Mouse (Mus musculus) urinary bladder, postnatal 36 days (tissue): ENCODE measurements at regions not wholly inside any gene's neighbourhood (a gene's known extent, or its start where the extent isn't known, plus 50 kb on each side); places are given as distances from the start of the nearest gene placed in this dataset.

ENCODE experiments used
- DNase-seq, 2 experiments: peaks; one replicate each; pipeline ENCODE4 v3.0.0; 2022; ENCODE audit warnings: low spot score in 2 of 2, mixed read lengths in 1 of 2

- no peak for DNase-seq
Observed at GRCm38 (mm10) chr4:105282681-105283462, 125.7 kb downstream of the Plpp3 start.

GRCm38 (mm10) chr4:105285431-105286013 is 128.4 kb downstream of the Plpp3 start:
- no peak for DNase-seq

- no peak for DNase-seq
Observed at GRCm38 (mm10) chr4:105286299-105286698, 129.2 kb downstream of the Plpp3 start.

- DNase-seq: no peak
Observed at GRCm38 (mm10) chr4:105286809-105287208, 129.7 kb downstream of the Plpp3 start.

GRCm38 (mm10) chr4:105287419-105287818 is 130.3 kb downstream of the Plpp3 start:
- DNase-seq: no peak

GRCm38 (mm10) chr4:105289635-105290034 is 132.5 kb downstream of the Plpp3 start:
- DNase-seq: no peak

GRCm38 (mm10) chr4:105290847-105291475 is 133.8 kb downstream of the Plpp3 start:
- DNase-seq: no peak

DNA sequence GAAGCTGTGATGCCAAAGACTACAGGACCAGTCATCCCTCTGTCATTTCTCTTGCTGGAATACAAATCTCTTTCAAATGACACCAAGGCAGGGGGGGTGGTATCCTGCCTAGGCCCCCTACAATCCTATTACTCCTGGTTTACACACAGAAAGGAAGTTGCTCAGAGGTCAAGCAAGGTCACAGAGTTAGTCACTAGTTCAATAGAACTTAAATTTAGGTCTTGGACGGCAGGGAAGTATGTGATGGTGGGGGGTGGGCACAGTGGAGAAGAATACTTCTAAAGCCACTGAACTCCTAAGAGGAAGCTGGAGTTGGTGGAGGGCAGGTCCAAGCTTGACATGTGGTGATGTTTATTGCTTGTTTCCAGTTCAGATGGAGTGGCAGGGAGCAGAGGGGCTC is 134.4 kb downstream of the Plpp3 start:
- DNase-seq: no peak

DNA sequence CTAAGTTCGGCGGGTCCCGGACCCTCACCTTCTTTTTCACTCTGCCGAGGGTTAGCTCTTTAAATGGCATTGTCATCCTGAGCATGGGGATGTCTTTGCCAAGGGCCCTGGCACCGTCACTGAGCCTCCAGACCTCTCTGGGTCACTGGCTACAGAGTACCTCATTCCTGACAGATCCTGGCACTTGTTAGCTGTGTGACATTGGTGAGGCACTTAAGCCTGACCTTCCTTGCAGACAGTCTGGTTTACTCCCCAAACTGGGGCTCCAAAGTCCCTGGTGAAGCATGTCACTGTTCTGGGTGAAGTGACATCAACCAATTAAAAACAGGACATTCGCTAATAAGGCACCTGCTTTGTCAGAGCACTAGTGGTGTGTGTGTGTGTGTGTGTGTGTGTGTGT is 142.2 kb downstream of the Plpp3 start:
- DNase-seq: no peak

DNA sequence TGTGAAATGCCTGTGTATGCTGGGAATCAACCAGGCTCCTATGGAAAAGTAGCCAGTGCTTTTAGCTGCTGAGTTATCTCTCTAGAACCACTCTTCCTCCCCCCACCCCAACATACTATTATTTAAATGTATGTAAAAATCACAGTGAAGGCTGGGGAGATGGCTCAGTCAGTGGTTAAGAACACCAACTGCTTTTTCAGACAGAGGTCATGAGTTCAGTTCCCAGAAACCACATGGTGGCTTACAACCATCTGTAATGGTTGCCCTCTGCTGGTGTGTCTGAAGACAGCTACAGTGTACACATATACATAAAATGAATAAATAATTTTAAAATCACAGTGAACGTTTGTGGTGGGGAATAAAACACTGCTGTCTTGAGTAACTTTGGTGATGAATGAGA is 144.4 kb downstream of the Plpp3 start:
- DNase-seq: no peak

DNA sequence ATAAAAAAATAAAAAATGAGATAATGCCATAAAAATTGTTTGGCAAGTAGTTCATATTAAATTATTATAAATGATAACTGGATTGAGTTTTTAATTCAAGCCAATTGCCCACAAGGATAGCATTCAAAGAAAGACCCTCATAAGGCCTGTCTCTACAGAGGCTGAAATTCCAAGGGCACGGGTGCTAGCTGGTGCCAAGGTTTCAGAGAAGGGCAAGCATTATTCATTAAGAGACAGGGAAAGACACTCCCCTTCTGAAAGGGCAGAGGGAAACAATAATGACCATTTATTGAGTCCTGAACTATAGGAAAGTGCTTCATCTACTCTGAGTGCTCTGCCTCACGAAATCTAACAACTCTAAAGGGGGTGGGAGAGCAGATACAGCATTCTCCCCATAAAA is 147.0 kb downstream of the Plpp3 start:
- DNase-seq: no peak

DNA sequence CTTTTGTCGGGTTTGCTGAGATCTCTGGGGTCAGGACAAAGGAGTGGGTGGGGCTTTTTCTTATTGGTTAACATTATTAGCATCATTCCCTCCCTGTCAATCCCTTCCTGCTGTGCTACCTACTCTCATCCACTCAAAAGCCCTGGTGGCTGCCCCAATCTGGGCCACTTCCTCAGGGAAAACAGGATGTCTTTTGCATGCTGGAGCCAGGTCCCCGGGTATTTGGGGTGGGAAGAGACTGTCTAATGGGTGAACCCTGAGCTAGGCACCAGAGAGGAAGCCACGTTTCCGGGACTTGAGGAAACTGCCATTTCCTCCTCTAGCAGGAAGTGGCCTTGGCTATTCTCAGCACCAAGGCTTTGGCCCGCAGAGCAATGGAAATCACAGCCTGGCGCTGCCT is 148.8 kb downstream of the Plpp3 start:
- peak in 1 of 2 experiments; percentile 23 for DNase-seq

- DNase-seq: no peak
Observed at GRCm38 (mm10) chr4:105307356-105307755, 150.2 kb downstream of the Plpp3 start.

- no peak for DNase-seq
Observed at GRCm38 (mm10) chr4:105307905-105308304, 150.8 kb downstream of the Plpp3 start.

GRCm38 (mm10) chr4:105308971-105309488 is 151.9 kb downstream of the Plpp3 start:
- no peak for DNase-seq

- DNase-seq: no peak
Observed at GRCm38 (mm10) chr4:105312643-105313042, 155.5 kb downstream of the Plpp3 start.

GRCm38 (mm10) chr4:105313151-105313818 is 156.1 kb downstream of the Plpp3 start:
- DNase-seq: no peak

DNA sequence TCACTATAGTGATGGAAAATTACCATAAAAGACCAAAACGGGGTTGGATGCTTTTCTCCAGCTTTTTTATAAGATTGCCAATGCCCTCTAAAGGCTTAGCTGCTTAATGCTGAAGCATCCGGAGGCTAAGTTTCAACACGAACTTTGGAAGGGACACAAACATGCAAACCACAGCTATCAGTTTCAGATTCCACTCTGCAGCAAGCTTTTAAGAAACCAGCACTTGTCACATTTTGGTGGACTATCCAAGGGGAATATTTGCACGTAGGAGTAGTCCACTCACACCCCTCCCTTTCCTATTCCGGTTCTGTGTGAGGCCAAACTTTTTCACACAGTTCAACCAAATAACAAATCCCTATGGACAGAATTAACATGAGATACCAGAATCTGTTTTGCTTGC is 157.9 kb downstream of the Plpp3 start:
- DNase-seq: no peak

DNA sequence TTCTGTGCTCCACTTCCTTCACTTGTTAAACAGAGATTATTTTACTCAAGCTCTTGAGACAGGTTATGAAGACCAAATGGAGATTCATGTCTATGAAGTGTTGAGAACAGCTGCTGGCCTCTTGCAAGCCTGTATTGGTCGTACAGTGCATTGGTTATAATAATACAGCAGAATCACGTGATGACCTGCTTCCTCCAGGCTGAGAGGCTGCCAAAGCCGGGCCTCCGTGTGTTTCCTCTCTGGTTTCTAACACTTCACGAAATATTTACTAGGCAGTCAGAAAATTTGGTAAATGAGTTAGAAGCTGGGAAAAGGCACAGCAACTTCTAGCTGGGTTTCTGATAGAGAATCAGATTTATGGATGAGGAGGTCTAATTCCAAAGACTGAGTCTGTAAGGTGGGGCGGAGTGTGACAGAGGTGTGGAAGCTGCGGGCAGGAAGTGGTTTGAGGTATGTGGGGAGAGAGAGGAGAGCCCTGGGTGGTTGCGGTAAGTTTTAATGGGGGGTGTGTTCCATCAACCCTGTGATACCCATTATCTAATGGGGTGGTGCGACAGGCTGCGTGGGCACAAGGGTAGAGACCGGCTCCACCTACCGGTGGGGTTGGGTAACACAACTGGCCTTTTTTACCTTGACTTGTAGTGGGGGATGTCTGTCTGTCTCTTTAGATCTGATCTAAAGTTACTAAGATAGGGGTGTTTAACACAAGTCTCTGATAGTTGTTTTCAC is 159.5 kb downstream of the Plpp3 start:
- DNase-seq: peak; percentile 42 to 47

- no peak for DNase-seq
Observed at GRCm38 (mm10) chr4:105318421-105318820, 161.3 kb downstream of the Plpp3 start.

- DNase-seq: no peak
Observed at GRCm38 (mm10) chr4:105323446-105323845, 166.3 kb downstream of the Plpp3 start.

GRCm38 (mm10) chr4:105326989-105327388 is 169.8 kb downstream of the Plpp3 start:
- no peak for DNase-seq
